Mouse (Mus musculus): ENCODE results near the gene Olfr372.

- TF ChIP-seq MAFK (IDR thresholded peaks at IDR 0.05; ENCODE audit: insufficient read depth, low read depth, low read length), result no peak
- TF ChIP-seq ZNF384 (IDR thresholded peaks at IDR 0.05; ENCODE audit: low read depth, low read length), result no peak
- TF ChIP-seq CHD2 (IDR thresholded peaks at IDR 0.05; ENCODE audit: low read depth, low read length), result no peak
- TF ChIP-seq ZC3H11A (IDR thresholded peaks at IDR 0.05; ENCODE audit: borderline replicate concordance, low read depth, low read length), result no peak
Measured at GRCm38 (mm10) chr8:72005912-72006311, 35.1 kb upstream of the Olfr372 start.

Measured in ES-E14 (cell line).